Mouse (Mus musculus) C2C12 (cell line): Measurements from ENCODE around the gene Srgap2.

Experiments
- CEBPB ChIP-seq: IDR thresholded peaks from one replicate; pipeline ENCODE4 v1.6.1; 2011; ENCODE audit warnings: low read depth, mild to moderate bottlenecking, control low read depth, moderate library complexity
- CTCF ChIP-seq: IDR thresholded peaks from one replicate; pipeline ENCODE4 v1.5.1; 2011; ENCODE audit not compliant: control insufficient read depth, insufficient read depth, insufficient read length
- MYOG ChIP-seq: IDR thresholded peaks from one replicate; pipeline ENCODE4 v1.6.1; 2011; ENCODE audit not compliant: control insufficient read depth, insufficient read length; ENCODE audit errors: extremely low read depth

DNA sequence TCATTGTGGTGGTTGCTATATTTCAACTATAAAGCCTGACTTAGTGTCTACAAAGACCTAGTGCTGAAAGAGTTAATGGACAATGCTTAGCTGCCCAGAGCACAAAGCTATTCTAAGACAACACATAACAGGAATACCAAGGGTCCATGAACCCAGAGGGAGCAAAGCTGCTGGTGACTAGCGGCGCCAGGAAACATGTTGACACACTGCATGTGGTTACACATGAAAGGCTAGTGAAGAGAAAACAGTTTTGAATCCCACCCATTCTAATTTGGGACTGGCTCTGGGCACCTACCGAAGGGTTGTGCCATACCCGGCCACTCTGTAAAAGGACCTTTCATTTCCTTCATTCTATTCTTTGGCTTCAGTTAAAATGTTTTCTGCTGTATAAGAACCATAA is 106.5 kb downstream of the Srgap2 start:
- TF ChIP-seq CEBPB (no peak), CTCF (no peak), MYOG (no peak)
